Mouse (Mus musculus) heart, adult 2 months (tissue): ENCODE measurements at regions not wholly inside any gene's neighbourhood (a gene's known extent, or its start where the extent isn't known, plus 50 kb on each side); places are given as distances from the start of the nearest gene placed in this dataset.

ENCODE experiments used
- CTCF ChIP-seq: fragments of 200-600 bp; IDR thresholded peaks from 2 replicates; pipeline ENCODE4 v1.8.1; 2022; ENCODE audit warnings: antibody characterized with exemption, mild to moderate bottlenecking, moderate library complexity
- POLR2A ChIP-seq: fragments of 200-500 bp; IDR thresholded peaks from 2 replicates; pipeline ENCODE4 v1.6.1; 2011; ENCODE audit warnings: mild to moderate bottlenecking, low read depth, low read length, control low read depth; ENCODE audit not compliant: insufficient read depth

DNA sequence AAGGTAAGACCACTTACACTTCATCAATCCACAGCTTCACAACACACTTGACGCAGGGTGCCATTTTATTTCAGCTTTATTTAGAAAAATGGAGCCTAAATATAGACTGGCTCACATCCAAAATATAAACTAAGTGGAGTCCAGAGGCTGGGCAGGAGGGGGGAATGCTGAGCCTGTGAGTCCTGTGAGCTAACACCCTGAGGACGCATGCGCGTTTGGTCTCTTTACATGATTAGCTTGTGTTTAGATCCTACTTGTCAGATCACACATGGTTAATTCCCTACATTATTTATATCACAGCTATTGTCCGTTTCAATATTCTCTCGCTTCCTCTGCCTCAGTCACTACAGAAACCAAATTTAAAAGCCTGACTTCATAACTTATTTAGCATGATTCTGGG, 99.1 kb upstream of the Hnrnpa3 start:
- TF ChIP-seq POLR2A (no peak), CTCF (no peak)
